Mouse (Mus musculus) limb, embryonic 15.5 days (tissue): ENCODE data around the gene Ldhd. TPM values are rescaled to one million over a fixed set of nuclear protein-coding genes. Genes with fewer than 3 reads are reported as not detected.

ENCODE experiments used
- ATAC-seq: fragments of 200-750 bp; cut with Nextera tagmentation; 2 replicates; pipeline ENCODE4 v1.8.0; 2017; ENCODE audit warnings: low read depth, moderate TSS enrichment; ENCODE audit not compliant: insufficient number of reproducible peaks, low FRiP score, low TSS enrichment
- H3K27ac ChIP-seq: fragments of 300-500 bp; sonication (generic); 2 replicates; pipeline ENCODE4 v1.5.1; 2015; ENCODE audit warnings: moderate library complexity, mild to moderate bottlenecking, inconsistent platforms
- H3K27me3 ChIP-seq: fragments of 300-500 bp; sonication (generic); 2 replicates; pipeline ENCODE4 v1.6.1; 2015; ENCODE audit warnings: inconsistent platforms
- H3K36me3 ChIP-seq: fragments of 300-500 bp; sonication (generic); 2 replicates; pipeline ENCODE4 v1.6.1; 2015; ENCODE audit warnings: inconsistent platforms
- H3K4me1 ChIP-seq: fragments of 300-500 bp; sonication (generic); 2 replicates; pipeline ENCODE4 v1.6.1; 2015; ENCODE audit warnings: inconsistent platforms
- H3K4me2 ChIP-seq: fragments of 300-500 bp; sonication (generic); 2 replicates; pipeline ENCODE4 v1.6.1; 2015; ENCODE audit warnings: mild to moderate bottlenecking, inconsistent platforms
- H3K4me3 ChIP-seq: fragments of 300-500 bp; sonication (generic); 2 replicates; pipeline ENCODE4 v1.5.1; 2015; ENCODE audit warnings: mild to moderate bottlenecking, inconsistent platforms
- H3K9ac ChIP-seq: fragments of 300-500 bp; sonication (generic); 2 replicates; pipeline ENCODE4 v1.6.1; 2015; ENCODE audit warnings: inconsistent platforms
- H3K9me3 ChIP-seq: fragments of 300-500 bp; sonication (generic); 2 replicates; pipeline ENCODE4 v1.6.1; 2016; ENCODE audit warnings: inconsistent platforms
- WGBS: fragments of 180-500 bp; shearing (Covaris S2); methylation state at CpG from one replicate; pipeline ENCODE4 v1.1.7; 2015; 5-methylcytosine and 5-hydroxymethylcytosine counted together
- polyA plus RNA-seq: library from polyadenylated mRNA; unstranded; fragments of >200 nt; fragmentation: Nextera tagmentation; extraction: Ambion mirVana; gene quantifications from 2 replicates; pipeline ENCODE4 v1.2.1, GENCODE M21; 2015

The Ldhd gene
- polyA plus RNA-seq, 1 experiment from 2014 or later = 1.1 TPM

DNA sequence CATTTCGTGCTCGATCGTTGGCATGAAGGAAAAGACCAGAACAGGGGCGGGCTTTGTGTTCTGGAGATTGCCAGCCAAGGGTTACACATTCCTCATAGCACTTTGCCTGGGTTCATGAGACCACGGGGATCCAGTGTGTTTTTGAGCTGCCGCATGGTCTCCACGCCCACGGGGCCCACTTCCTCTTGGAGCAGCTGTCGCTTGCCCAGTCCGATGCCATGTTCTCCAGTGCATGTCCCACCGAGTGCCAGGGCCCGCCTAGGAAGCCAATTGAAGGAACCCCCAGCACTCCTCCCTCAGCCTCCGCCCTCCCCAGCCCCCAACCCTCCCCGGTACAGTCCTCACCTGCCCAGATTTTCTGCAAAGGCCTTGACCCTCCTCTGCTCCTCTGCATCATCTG lies 3.2 kb downstream of the Ldhd start:
- no peak overlapping the region for H3K4me2 ChIP-seq
- H3K27ac ChIP-seq = no peak overlapping the region
- ATAC-seq = no peak
- no peaks in the 10 kb centered on the region for H3K9me3 ChIP-seq
- H3K27me3 ChIP-seq = no peaks in the 10 kb centered on the region
- 84% methylated on average over 14 of the region's 14 CpGs for WGBS
- H3K9ac ChIP-seq = no peak overlapping the region
- H3K4me3 ChIP-seq = no peak overlapping the region
- H3K4me1 ChIP-seq = peaks cover 22% of the 10 kb centered on the region
- H3K36me3 ChIP-seq = peaks cover 19% of the 10 kb centered on the region

- H3K4me3 ChIP-seq = no peak overlapping the region
- no peaks in the 10 kb centered on the region for H3K9me3 ChIP-seq
- H3K36me3 ChIP-seq = peaks cover 24% of the 10 kb centered on the region
- H3K4me1 ChIP-seq = peaks cover 22% of the 10 kb centered on the region
- no peak for ATAC-seq
- no peak overlapping the region for H3K9ac ChIP-seq
- no peak overlapping the region for H3K27ac ChIP-seq
- no peaks in the 10 kb centered on the region for H3K27me3 ChIP-seq
- H3K4me2 ChIP-seq = no peak overlapping the region
- 69% methylated on average over 8 of the region's 8 CpGs for WGBS
These were observed 3.7 kb downstream of the Ldhd start for GRCm38 (mm10) chr8:111626528-111626820.

GRCm38 (mm10) chr8:111625694-111626527 lies 4.3 kb downstream of the Ldhd start:
- 31% methylated on average over 6 of the region's 6 CpGs for WGBS
- H3K4me1 ChIP-seq = peaks cover 22% of the 10 kb centered on the region
- no peaks in the 10 kb centered on the region for H3K27me3 ChIP-seq
- no peak overlapping the region for H3K27ac ChIP-seq
- no peak overlapping the region for H3K4me2 ChIP-seq
- H3K9ac ChIP-seq = no peak overlapping the region
- no peaks in the 10 kb centered on the region for H3K9me3 ChIP-seq
- H3K4me3 ChIP-seq = no peak overlapping the region
- no peak for ATAC-seq
- peaks cover 30% of the 10 kb centered on the region for H3K36me3 ChIP-seq

DNA sequence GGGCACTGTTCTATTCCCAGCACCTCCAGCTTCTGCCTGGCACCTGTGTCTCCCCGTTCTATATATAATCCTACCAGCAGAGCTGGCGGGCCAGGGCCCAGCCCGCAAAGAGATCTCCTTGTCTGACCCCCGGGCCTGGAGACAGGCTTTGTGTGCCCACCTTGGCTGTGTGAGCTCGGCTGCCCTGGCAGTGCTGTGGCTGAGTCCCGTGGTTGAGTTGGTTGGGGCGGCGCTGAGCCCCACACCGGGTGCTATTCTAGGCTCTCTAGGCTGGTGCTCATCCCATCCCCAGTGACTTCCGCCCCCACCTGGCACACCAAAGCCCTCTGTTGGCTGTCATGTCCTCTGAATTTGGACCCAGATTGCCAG lies 5.3 kb downstream of the Ldhd start:
- WGBS = 91% methylated on average over 10 of the region's 10 CpGs
- Histone ChIP-seq H3K36me3 (peaks cover 31% of the 10 kb centered on the region), H3K4me1 (peaks cover 14% of the 10 kb centered on the region), H3K27ac (no peak overlapping the region), H3K9me3 (no peaks in the 10 kb centered on the region), H3K4me2 (no peak overlapping the region), H3K27me3 (no peaks in the 10 kb centered on the region), H3K9ac (no peak overlapping the region), H3K4me3 (no peak overlapping the region)
- ATAC-seq = no peak

DNA sequence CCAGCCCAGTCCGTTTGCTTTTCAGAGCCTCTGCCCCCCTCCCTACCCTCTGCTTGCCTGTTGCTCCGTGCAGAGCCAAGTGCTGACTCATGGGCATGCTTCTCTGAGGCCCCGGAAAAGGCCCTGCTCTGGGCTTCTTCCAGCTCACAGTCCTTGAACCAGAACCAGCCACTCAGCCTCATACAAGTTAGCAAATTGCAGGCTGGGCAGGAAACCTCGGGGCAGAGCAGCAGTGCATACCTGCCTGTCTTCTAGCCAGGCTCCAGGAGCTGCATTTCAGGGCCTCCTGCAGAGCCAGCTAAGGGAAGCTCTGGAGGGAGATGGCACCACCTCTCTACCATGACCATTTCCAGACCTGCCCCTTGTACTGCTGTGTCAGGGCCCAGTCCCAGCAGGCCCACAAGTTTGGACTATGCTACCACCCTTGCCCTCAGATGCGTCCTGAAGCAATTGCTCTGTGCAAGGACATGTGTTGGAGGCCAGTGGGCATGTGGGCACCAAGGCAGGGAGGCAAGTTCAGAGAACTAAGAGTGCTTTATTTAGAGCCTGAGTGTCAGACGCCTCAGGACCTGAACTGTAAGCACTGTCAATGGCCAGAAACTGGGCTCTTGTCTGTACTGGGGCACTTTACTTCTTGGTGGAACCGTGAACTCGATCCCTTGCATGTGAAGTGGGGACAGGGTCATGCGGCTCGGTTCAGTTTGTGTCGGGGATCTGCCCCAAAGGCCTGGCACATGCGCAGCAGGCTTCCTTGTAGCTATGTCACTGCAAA lies 5.9 kb downstream of the Ldhd start:
- Histone ChIP-seq H3K36me3 (peaks cover 32% of the 10 kb centered on the region), H3K9ac (no peak overlapping the region), H3K27ac (no peak overlapping the region), H3K27me3 (no peaks in the 10 kb centered on the region), H3K4me1 (peaks cover 14% of the 10 kb centered on the region), H3K9me3 (no peaks in the 10 kb centered on the region), H3K4me2 (no peak overlapping the region), H3K4me3 (no peak overlapping the region)
- 74% methylated on average over 12 of the region's 12 CpGs for WGBS
- ATAC-seq = no peak

DNA sequence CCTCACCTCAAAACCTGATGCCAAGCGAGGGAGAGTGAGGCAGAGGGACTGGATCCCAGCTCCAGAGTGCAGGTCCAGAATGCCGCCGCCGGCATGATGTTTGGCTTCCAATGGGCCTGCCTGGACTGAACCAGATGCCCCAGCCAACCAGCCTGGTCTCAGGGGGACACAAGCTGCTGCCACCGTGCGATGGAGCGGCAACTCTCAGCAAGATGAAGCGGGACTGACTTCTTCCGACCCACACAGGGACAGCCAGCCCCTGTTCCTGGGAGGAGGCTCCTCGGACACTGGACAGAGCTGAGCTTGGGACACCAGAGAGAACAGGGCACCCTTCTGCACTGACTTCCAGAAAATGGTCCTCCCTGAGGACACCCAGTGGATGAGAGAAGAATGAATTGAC lies 7.6 kb downstream of the Ldhd start:
- Histone ChIP-seq H3K4me2 (no peak overlapping the region), H3K4me3 (no peak overlapping the region), H3K27me3 (no peaks in the 10 kb centered on the region), H3K9me3 (no peaks in the 10 kb centered on the region), H3K9ac (no peak overlapping the region), H3K36me3 (peaks cover 38% of the 10 kb centered on the region), H3K27ac (no peak overlapping the region), H3K4me1 (peaks cover 17% of the 10 kb centered on the region)
- ATAC-seq = no peak
- 87% methylated on average over 10 of the region's 10 CpGs for WGBS

GRCm38 (mm10) chr8:111622104-111622503 lies 8.1 kb downstream of the Ldhd start:
- no peak overlapping the region for H3K9ac ChIP-seq
- H3K9me3 ChIP-seq = no peaks in the 10 kb centered on the region
- no peak overlapping the region for H3K27ac ChIP-seq
- H3K27me3 ChIP-seq = no peaks in the 10 kb centered on the region
- H3K4me2 ChIP-seq = no peak overlapping the region
- peaks cover 15% of the 10 kb centered on the region for H3K4me1 ChIP-seq
- 87% methylated on average over 3 of the region's 3 CpGs for WGBS
- ATAC-seq = no peak
- no peak overlapping the region for H3K4me3 ChIP-seq
- H3K36me3 ChIP-seq = peaks cover 38% of the 10 kb centered on the region

GRCm38 (mm10) chr8:111619936-111620335 lies 10.2 kb downstream of the Ldhd start:
- no peak overlapping the region for H3K9ac ChIP-seq
- H3K4me3 ChIP-seq = no peak overlapping the region
- H3K36me3 ChIP-seq = peaks cover 38% of the 10 kb centered on the region
- H3K27me3 ChIP-seq = no peaks in the 10 kb centered on the region
- peaks cover 3% of the 10 kb centered on the region; the same call in 1 of the 2 replicates for H3K4me1 ChIP-seq
- H3K9me3 ChIP-seq = no peaks in the 10 kb centered on the region
- no peak for ATAC-seq
- H3K4me2 ChIP-seq = no peak overlapping the region
- no peak overlapping the region for H3K27ac ChIP-seq
- WGBS = 33% methylated on average over 1 of the region's 1 CpGs

- H3K9ac ChIP-seq = no peak overlapping the region
- no peak for ATAC-seq
- H3K27ac ChIP-seq = no peak overlapping the region
- H3K9me3 ChIP-seq = no peaks in the 10 kb centered on the region
- no peak overlapping the region for H3K4me3 ChIP-seq
- no peaks in the 10 kb centered on the region for H3K27me3 ChIP-seq
- H3K4me2 ChIP-seq = no peak overlapping the region
- 0 out of 2 replicates have a peak, but pooled peaks cover 3% of the 10 kb centered on the region for H3K4me1 ChIP-seq
- peaks cover 27% of the 10 kb centered on the region for H3K36me3 ChIP-seq
- 81% methylated on average over 4 of the region's 4 CpGs for WGBS
These were observed 11.9 kb downstream of the Ldhd start for GRCm38 (mm10) chr8:111618273-111618672.

DNA sequence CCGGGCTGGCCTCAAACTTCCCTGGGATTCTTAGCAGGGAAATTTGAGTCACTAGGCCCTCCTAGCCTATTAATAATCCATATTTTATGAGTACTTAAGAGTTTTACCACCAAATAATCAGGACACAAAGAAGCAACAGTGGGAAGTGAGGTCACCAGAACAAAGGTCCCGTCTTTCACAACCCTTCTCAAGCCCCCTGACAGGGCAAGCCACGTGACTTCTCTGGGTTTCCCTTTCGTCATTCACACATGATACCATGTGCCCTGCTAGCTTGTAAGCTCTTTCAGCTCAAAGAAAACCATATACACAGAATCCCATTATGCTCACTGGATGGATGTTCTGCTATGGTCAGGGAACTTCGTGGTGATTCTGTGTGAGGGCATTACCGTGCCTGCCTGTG lies 12.4 kb downstream of the Ldhd start:
- Histone ChIP-seq H3K9me3 (no peaks in the 10 kb centered on the region), H3K9ac (no peak overlapping the region), H3K4me3 (no peak overlapping the region), H3K27me3 (no peaks in the 10 kb centered on the region), H3K27ac (no peak overlapping the region), H3K36me3 (peaks cover 24% of the 10 kb centered on the region), H3K4me1 (0 out of 2 replicates have a peak, but pooled peaks cover 3% of the 10 kb centered on the region), H3K4me2 (no peak overlapping the region)
- WGBS = 64% methylated on average over 6 of the region's 6 CpGs
- no peak for ATAC-seq

DNA sequence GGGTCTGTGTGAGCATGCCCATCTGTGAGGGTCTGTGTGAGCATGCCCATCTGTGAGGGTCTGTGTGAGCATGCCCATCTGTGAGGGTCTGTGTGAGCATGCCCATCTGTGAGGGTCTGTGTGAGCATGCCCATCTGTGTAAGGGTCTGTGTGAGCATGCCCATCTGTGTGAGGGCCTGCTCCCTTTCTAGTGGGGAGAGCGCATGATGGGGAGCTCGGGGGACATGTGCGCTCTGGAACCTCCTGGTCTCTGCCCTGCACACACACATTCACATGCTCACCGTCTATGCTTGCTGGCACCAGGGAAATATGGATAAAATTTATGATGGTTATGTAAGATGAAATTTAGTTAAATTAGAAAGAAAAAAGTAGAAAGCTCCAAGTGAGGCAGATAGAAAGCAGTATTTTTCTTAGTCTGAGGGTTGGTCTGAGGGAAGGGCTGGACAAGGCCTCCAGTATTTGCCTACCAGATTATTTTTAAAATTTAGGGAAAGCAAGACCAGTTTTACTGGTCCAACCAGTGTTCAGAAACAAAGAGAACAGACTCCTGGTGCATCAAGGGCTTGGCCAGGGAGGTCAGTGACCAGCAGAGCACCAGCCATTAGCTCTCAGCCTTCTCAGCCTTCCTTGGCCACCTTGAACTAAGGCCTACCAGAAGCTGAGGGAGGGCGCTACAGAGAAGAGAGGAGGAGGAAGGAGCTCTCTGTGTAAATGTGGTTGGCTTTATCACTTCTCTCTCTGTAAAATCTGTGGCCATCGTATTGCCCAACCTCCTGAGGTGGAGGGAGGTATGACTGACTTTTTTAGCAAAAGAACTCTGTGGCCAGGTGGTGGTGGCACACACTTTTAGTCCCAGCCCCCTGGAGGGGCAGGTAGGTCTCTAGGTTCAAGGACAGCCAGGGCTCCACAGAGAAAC lies 15.1 kb downstream of the Ldhd start:
- no peak overlapping the region for H3K9ac ChIP-seq
- H3K27ac ChIP-seq = no peak overlapping the region
- no peak overlapping the region for H3K4me3 ChIP-seq
- peaks cover 10% of the 10 kb centered on the region for H3K36me3 ChIP-seq
- H3K9me3 ChIP-seq = no peaks in the 10 kb centered on the region
- ATAC-seq = no peak
- H3K4me2 ChIP-seq = no peak overlapping the region
- H3K27me3 ChIP-seq = no peaks in the 10 kb centered on the region
- 0 out of 2 replicates have a peak, but pooled peaks cover 3% of the 10 kb centered on the region for H3K4me1 ChIP-seq
- WGBS = 83% methylated on average over 6 of the region's 6 CpGs
